Mouse (Mus musculus) CD8-positive naive resting alpha-beta T cell, adult 2 months (primary cell): ENCODE measurements around the gene Igfbp7.

Experiments used
- DNase-seq, 2 experiments: peaks; one replicate each; pipeline ENCODE4 v3.0.0; 2022; ENCODE audit warnings: low read depth in 2 of 2, low spot score in 2 of 2

The Igfbp7 gene

GRCm38 (mm10) chr5:77354361-77354787 is 53.5 kb downstream of the Igfbp7 start:
- DNase-seq: peak; percentile 62 to 69

- DNase-seq: no peak
These were observed 56.1 kb downstream of the Igfbp7 start for GRCm38 (mm10) chr5:77351691-77352090.

GRCm38 (mm10) chr5:77349971-77350658 is 57.7 kb downstream of the Igfbp7 start:
- no peak for DNase-seq

- DNase-seq: no peak
These were observed 58.9 kb downstream of the Igfbp7 start for GRCm38 (mm10) chr5:77348901-77349300.

GRCm38 (mm10) chr5:77340033-77340432 is 67.8 kb downstream of the Igfbp7 start:
- no peak for DNase-seq

- DNase-seq: no peak
These were observed 77.7 kb downstream of the Igfbp7 start for GRCm38 (mm10) chr5:77330154-77330553.

- no peak for DNase-seq
These were observed 82.9 kb downstream of the Igfbp7 start for GRCm38 (mm10) chr5:77324936-77325335.

GRCm38 (mm10) chr5:77314986-77315385 is 92.9 kb downstream of the Igfbp7 start:
- DNase-seq: no peak

GRCm38 (mm10) chr5:77314206-77314605 is 93.6 kb downstream of the Igfbp7 start:
- no peak for DNase-seq

- peak; percentile 98 to 99 for DNase-seq
These were observed 97.7 kb downstream of the Igfbp7 start, which contains the start of the genes Noa1 and Polr2b for GRCm38 (mm10) chr5:77309924-77310772. TSS of gene Noa1 (minus strand) at chr5:77310084. TSS of gene Polr2b (plus strand) at chr5:77310147.

GRCm38 (mm10) chr5:77309051-77309906 is 98.6 kb downstream of the Igfbp7 start:
- DNase-seq: peak; percentile 1 to 10

GRCm38 (mm10) chr5:77307821-77308553 is 99.9 kb downstream of the Igfbp7 start:
- DNase-seq: no peak

- DNase-seq: no peak
These were observed 106.4 kb downstream of the Igfbp7 start for GRCm38 (mm10) chr5:77301296-77301903.

- no peak for DNase-seq
These were observed 108.4 kb downstream of the Igfbp7 start for GRCm38 (mm10) chr5:77299486-77299885.
